In genomic region chrX:77509149-77509548, GRCm38 (mm10) we compare ENCODE assay signal across 8 mouse cellular contexts. TPM values are rescaled to one million over a fixed set of nuclear protein-coding genes. Genes with fewer than 3 reads are reported as not detected.
DNase-seq lines count a peak whose midpoint lies in the region; ATAC-seq and TF ChIP-seq lines count a peak whose summit lies in the region.

No protein-coding gene starts in this region.

- no peaks in the 10 kb centered on the region for H3K27me3 ChIP-seq in heart, embryonic 11.5 days (ENCODE audit: control insufficient read depth, insufficient read depth, low read length)
- H3K27me3 ChIP-seq in kidney, embryonic 16.5 days (ENCODE audit: insufficient read depth, low read length), result no peaks in the 10 kb centered on the region
- no peaks in the 10 kb centered on the region for H3K27me3 ChIP-seq in liver, adult 2 months (ENCODE audit: control insufficient read depth, insufficient read depth, low read length)
- no peaks in the 10 kb centered on the region for H3K27me3 ChIP-seq in myocyte (ENCODE audit: control insufficient read depth, insufficient read depth, insufficient read length)
- H3K27me3 ChIP-seq in splenic B cell, adult 2 months (ENCODE audit: control insufficient read depth, insufficient read depth, low read length, poor library complexity, severe bottlenecking), result no peaks in the 10 kb centered on the region

- peaks cover 11% of the 10 kb centered on the region for H3K4me1 ChIP-seq in bone marrow macrophage, adult 2 months (ENCODE audit: control insufficient read depth, insufficient read depth, low read length)
- no peaks in the 10 kb centered on the region for H3K4me1 ChIP-seq in heart, embryonic 11.5 days (ENCODE audit: control insufficient read depth, insufficient read depth, low read length)
- 0 out of 2 replicates have a peak, but pooled peaks cover 19% of the 10 kb centered on the region for H3K4me1 ChIP-seq in kidney, embryonic 16.5 days (ENCODE audit: insufficient read depth, low read length)
- H3K4me1 ChIP-seq in liver, adult 2 months (ENCODE audit: control insufficient read depth, insufficient read depth, low read length), result peaks cover 3% of the 10 kb centered on the region; the same call in 1 of the 2 replicates

- no peak overlapping the region for H3ac ChIP-seq in myocyte (ENCODE audit: control insufficient read depth, insufficient read length)

- 14% methylated on average over 13 of the region's 13 CpGs for WGBS in heart, embryonic 11.5 days (ENCODE audit: insufficient replicate concordance)
- 14% methylated on average over 13 of the region's 13 CpGs for WGBS in kidney, embryonic 16.5 days
- under 1% methylated on average over 13 of the region's 13 CpGs for WGBS in liver, adult 2 months

- TF ChIP-seq CTCF in bone marrow macrophage, adult 2 months (IDR thresholded peaks at IDR 0.05; ENCODE audit: low read depth, low read length), result no peak
- no peak for TF ChIP-seq CTCF in liver, adult 2 months (IDR thresholded peaks at IDR 0.05; ENCODE audit: low read depth, low read length)

- no peaks in the 10 kb centered on the region for H3K36me3 ChIP-seq in heart, embryonic 11.5 days (ENCODE audit: control insufficient read depth, insufficient read depth, low read length)
- no peaks in the 10 kb centered on the region for H3K36me3 ChIP-seq in kidney, embryonic 16.5 days (ENCODE audit: insufficient read depth, low read length)
- H3K36me3 ChIP-seq in liver, adult 2 months (ENCODE audit: control insufficient read depth, insufficient read depth, low read length), result no peaks in the 10 kb centered on the region
- H3K36me3 ChIP-seq in myocyte (ENCODE audit: control insufficient read depth, insufficient read depth), result no peaks in the 10 kb centered on the region
- no peaks in the 10 kb centered on the region for H3K36me3 ChIP-seq in splenic B cell, adult 2 months (ENCODE audit: control insufficient read depth, insufficient read depth, low read length, poor library complexity, severe bottlenecking)

- no peaks in the 10 kb centered on the region for H3K9me3 ChIP-seq in heart, embryonic 11.5 days (replicated peaks; ENCODE audit: control insufficient read depth, low read length)
- no peaks in the 10 kb centered on the region for H3K9me3 ChIP-seq in kidney, embryonic 16.5 days (ENCODE audit: low read length)

- peak overlapping the region; percentile 91 for H3K27ac ChIP-seq in bone marrow macrophage, adult 2 months (ENCODE audit: insufficient read depth, low read depth, low read length)
- H3K27ac ChIP-seq in heart, embryonic 11.5 days (ENCODE audit: low read depth, low read length), result peak overlapping the region; percentile 94
- peak overlapping the region; percentile 90; the same call in 1 of the 2 replicates for H3K27ac ChIP-seq in kidney, embryonic 16.5 days (ENCODE audit: low read length)
- peak overlapping the region; percentile 86 for H3K27ac ChIP-seq in liver, adult 2 months (replicated peaks; ENCODE audit: insufficient read depth, low read depth, low read length)

- peak overlapping the region; percentile 62 for H3K4me2 ChIP-seq in heart, embryonic 11.5 days
- H3K4me2 ChIP-seq in kidney, embryonic 16.5 days (replicated peaks; ENCODE audit: low read depth, low read length), result peak overlapping the region; percentile 54
- peak overlapping the region; percentile 72 for H3K4me2 ChIP-seq in myocyte (ENCODE audit: low read depth)

- H3K79me2 ChIP-seq in liver, adult 2 months (ENCODE audit: control insufficient read depth, insufficient read depth, low read length), result peaks cover 9% of the 10 kb centered on the region
- H3K79me2 ChIP-seq in myocyte (ENCODE audit: control insufficient read depth, insufficient read depth), result peaks cover 30% of the 10 kb centered on the region

- DNase-seq in 416B (ENCODE audit: low read depth), result peak; percentile 92
- DNase-seq in liver, adult 2 months (ENCODE audit: extremely low read depth, low read depth, low spot score), result peak; percentile 93
- peak; percentile 91 for DNase-seq in splenic B cell, adult 2 months (ENCODE audit: low read depth, low spot score)

- peak overlapping the region; percentile 45 for H3K4me3 ChIP-seq in bone marrow macrophage, adult 2 months (ENCODE audit: insufficient read depth, low read length)
- peak overlapping the region; percentile 21 for H3K4me3 ChIP-seq in heart, embryonic 11.5 days (ENCODE audit: low read depth, low read length)
- H3K4me3 ChIP-seq in kidney, embryonic 16.5 days (ENCODE audit: low read length), result peak overlapping the region; percentile 19
- H3K4me3 ChIP-seq in liver, adult 2 months (ENCODE audit: insufficient read depth, low read depth, low read length), result no peak overlapping the region
- peak overlapping the region; percentile 61 for H3K4me3 ChIP-seq in myocyte

- ATAC-seq in erythroblast, adult 5-6 weeks (replicated peaks; ENCODE audit: low FRiP score, poor library complexity, severe bottlenecking), result peak; percentile 44; the same call in 1 of the 2 replicates
- ATAC-seq in heart, embryonic 11.5 days (replicated peaks; ENCODE audit: insufficient number of reproducible peaks, low FRiP score, low TSS enrichment), result 0 out of 2 replicates have a peak, but pooled peaks have one; percentile 19
- peak; percentile 60 for ATAC-seq in kidney, embryonic 16.5 days (ENCODE audit: low FRiP score, low TSS enrichment)

- peak overlapping the region; percentile 16; the same call in 1 of the 2 replicates for H3K9ac ChIP-seq in heart, embryonic 11.5 days (ENCODE audit: low read depth, low read length)
- no peak overlapping the region for H3K9ac ChIP-seq in kidney, embryonic 16.5 days (replicated peaks; ENCODE audit: low read length)
- no peak overlapping the region for H3K9ac ChIP-seq in liver, adult 2 months (ENCODE audit: low read depth, low read length)

- TF ChIP-seq POLR2A in bone marrow macrophage, adult 2 months (IDR thresholded peaks at IDR 0.05; ENCODE audit: borderline replicate concordance, low read depth, low read length), result no peak
- no peak for TF ChIP-seq POLR2A in liver, adult 2 months (IDR thresholded peaks at IDR 0.05; ENCODE audit: extremely low read depth, insufficient read depth, low read length)
- peak; percentile 18 for TF ChIP-seq POLR2A in myocyte (IDR thresholded peaks at IDR 0.05; ENCODE audit: insufficient read length, low read depth)

TF ChIP-seq in myocyte, 11 proteins besides CTCF, POLR2A, EP300 and RAD21:
- TF ChIP-seq MYOG (IDR thresholded peaks at IDR 0.05; ENCODE audit: control insufficient read depth in 1 of 3, insufficient read depth in 1 of 3, insufficient read length in 2 of 3, low read depth in 2 of 3) (peak in 1 of 3 experiments; percentile 39), TCF12 (IDR thresholded peaks at IDR 0.05; ENCODE audit: insufficient read depth, poor library complexity, severe bottlenecking) (peak; percentile 13), CEBPB (IDR thresholded peaks at IDR 0.05; ENCODE audit: insufficient read depth, poor library complexity, severe bottlenecking) (peak; percentile 81), SRF (IDR thresholded peaks at IDR 0.05; ENCODE audit: control insufficient read depth, insufficient read length, low read depth) (no peak), USF1 (IDR thresholded peaks at IDR 0.05; ENCODE audit: low read depth) (peak; percentile 18), REST (IDR thresholded peaks at IDR 0.05; ENCODE audit: insufficient read depth, insufficient read length) (no peak), MAX (IDR thresholded peaks at IDR 0.05; ENCODE audit: low read depth) (peak; percentile 95), MYOD1 (IDR thresholded peaks at IDR 0.05; ENCODE audit: control insufficient read depth in 1 of 3, insufficient read length in 2 of 3, low read depth in 2 of 3) (peak in 1 of 3 experiments; percentile 42), E2F4 (IDR thresholded peaks at IDR 0.05; ENCODE audit: insufficient read depth) (no peak), POLR2AphosphoS2 (IDR thresholded peaks at IDR 0.05; ENCODE audit: insufficient read length, low read depth) (no peak)

RNA-seq across cellular contexts. Expression of gene Tbl1x, which starts 1.7 kb away (rescaled TPM):
- polyA plus RNA-seq in bone marrow macrophage, adult 2 months (2012; ENCODE audit: insufficient read depth, insufficient read length, missing spikeins), result 37.4 and 43.8 TPM in 2 replicates
- total RNA-seq in erythroblast, adult 5-6 weeks (2015; ENCODE audit: low replicate concordance), result 9.0 and 14.0 TPM in 2 replicates
- total RNA-seq in erythroblast, adult 5-6 weeks (2017; ENCODE audit: low replicate concordance), result 6.4 and 7.1 TPM in 2 replicates
- 63.6 and 72.6 TPM in 2 replicates for polyA plus RNA-seq in heart, embryonic 11.5 days (2014; fragmentation: Nextera tagmentation; extraction: Ambion mirVana)
- polyA plus RNA-seq in kidney, embryonic 16.5 days (2015; fragmentation: Nextera tagmentation; extraction: Ambion mirVana), result 79.6 and 80.0 TPM in 2 replicates
- 16.2 and 21.7 TPM in 2 replicates for total RNA-seq in liver, adult 2 months (2014; rRNA removed)
- polyA plus RNA-seq in liver, adult 2 months (2012; rRNA removed), result 9.9 and 10.2 TPM in 2 replicates
- 31.6 TPM for polyA plus RNA-seq in myocyte (2012; fragmentation: generic; extraction: Trizol)
